Mouse (Mus musculus) midbrain, embryonic 10.5 days (tissue): ENCODE results near the gene Tnni1. TPM values are rescaled to one million over a fixed set of nuclear protein-coding genes. Genes with fewer than 3 reads are reported as not detected.

Experiments
- DNase-seq: peaks from one replicate; pipeline ENCODE4 v3.0.0-alpha.2; 2017; ENCODE audit warnings: low spot score
- H3K27ac ChIP-seq: fragments of 300-500 bp; sonication (generic); replicated peaks from 2 replicates; pipeline ENCODE4 v1.5.1; 2016; ENCODE audit warnings: mild to moderate bottlenecking
- H3K27me3 ChIP-seq: fragments of 300-500 bp; sonication (generic); 2 replicates; pipeline ENCODE4 v1.6.1; 2016; ENCODE audit warnings: low read depth, mild to moderate bottlenecking; ENCODE audit not compliant: poor library complexity, severe bottlenecking
- H3K36me3 ChIP-seq: fragments of 300-500 bp; sonication (generic); 2 replicates; pipeline ENCODE4 v1.6.1; 2016; ENCODE audit warnings: mild to moderate bottlenecking, moderate library complexity
- H3K4me1 ChIP-seq: fragments of 300-500 bp; sonication (generic); 2 replicates; pipeline ENCODE4 v1.6.1; 2016
- H3K4me3 ChIP-seq: fragments of 300-500 bp; sonication (generic); 2 replicates; pipeline ENCODE4 v1.5.1; 2016; ENCODE audit warnings: mild to moderate bottlenecking, moderate library complexity
- H3K9me3 ChIP-seq: fragments of 300-500 bp; sonication (generic); replicated peaks from 2 replicates; pipeline ENCODE4 v1.6.1; 2016; ENCODE audit warnings: mild to moderate bottlenecking
- WGBS: fragments of 180-500 bp; shearing (Covaris S2); methylation state at CpG from one replicate; pipeline ENCODE4 v1.1.7; 2016; 5-methylcytosine and 5-hydroxymethylcytosine counted together
- polyA plus RNA-seq: library from polyadenylated mRNA; unstranded; fragments of >200 nt; fragmentation: Nextera tagmentation; extraction: Ambion mirVana; gene quantifications from 2 replicates; pipeline ENCODE4 v1.2.1, GENCODE M21; 2016

Gene Tnni1
- polyA plus RNA-seq, 1 experiment from 2014 or later = 0.78 TPM

- Histone ChIP-seq H3K36me3 (no peaks in the 10 kb centered on the region), H3K4me3 (no peak overlapping the region), H3K9me3 (no peaks in the 10 kb centered on the region), H3K27me3 (0 out of 2 replicates have a peak, but pooled peaks cover 3% of the 10 kb centered on the region), H3K27ac (no peak overlapping the region), H3K4me1 (peaks cover 17% of the 10 kb centered on the region)
- DNase-seq = no peak
- WGBS = 89% methylated on average over 10 of the region's 10 CpGs
These were observed 64.5 kb downstream of the Tnni1 start for GRCm38 (mm10) chr1:135843519-135844262.

- WGBS = 84% methylated on average over 6 of the region's 6 CpGs
- H3K4me3 ChIP-seq = no peak overlapping the region
- 0 out of 2 replicates have a peak, but pooled peaks cover 3% of the 10 kb centered on the region for H3K27me3 ChIP-seq
- peaks cover 24% of the 10 kb centered on the region for H3K4me1 ChIP-seq
- no peaks in the 10 kb centered on the region for H3K36me3 ChIP-seq
- H3K9me3 ChIP-seq = no peaks in the 10 kb centered on the region
- H3K27ac ChIP-seq = no peak overlapping the region
- no peak for DNase-seq
These were observed 65.2 kb downstream of the Tnni1 start for GRCm38 (mm10) chr1:135844481-135844880.

DNA sequence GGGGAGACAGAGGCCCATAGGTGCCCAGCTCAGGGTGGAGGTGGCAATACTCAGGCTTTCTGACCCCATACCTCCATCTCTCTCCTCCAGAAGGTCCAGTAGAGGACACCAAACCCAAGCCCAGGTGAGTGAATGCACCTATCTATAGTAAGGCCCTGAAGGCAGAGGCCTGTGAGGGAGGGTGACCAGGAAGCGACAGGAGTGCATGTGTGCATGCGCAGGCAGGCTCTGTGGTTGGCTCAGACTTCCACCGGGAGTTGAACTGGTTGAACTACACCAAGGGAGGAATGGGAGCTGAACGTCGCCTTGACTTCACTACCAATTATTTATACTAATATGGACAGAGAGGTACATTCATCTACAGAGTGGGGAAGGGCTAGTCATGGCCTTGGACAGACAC, 67.4 kb downstream of the Tnni1 start:
- Histone ChIP-seq H3K27me3 (0 out of 2 replicates have a peak, but pooled peaks cover 3% of the 10 kb centered on the region), H3K4me3 (no peak overlapping the region), H3K4me1 (peaks cover 26% of the 10 kb centered on the region), H3K36me3 (no peaks in the 10 kb centered on the region), H3K27ac (no peak overlapping the region), H3K9me3 (no peaks in the 10 kb centered on the region)
- DNase-seq = no peak
- 71% methylated on average over 5 of the region's 5 CpGs for WGBS

DNA sequence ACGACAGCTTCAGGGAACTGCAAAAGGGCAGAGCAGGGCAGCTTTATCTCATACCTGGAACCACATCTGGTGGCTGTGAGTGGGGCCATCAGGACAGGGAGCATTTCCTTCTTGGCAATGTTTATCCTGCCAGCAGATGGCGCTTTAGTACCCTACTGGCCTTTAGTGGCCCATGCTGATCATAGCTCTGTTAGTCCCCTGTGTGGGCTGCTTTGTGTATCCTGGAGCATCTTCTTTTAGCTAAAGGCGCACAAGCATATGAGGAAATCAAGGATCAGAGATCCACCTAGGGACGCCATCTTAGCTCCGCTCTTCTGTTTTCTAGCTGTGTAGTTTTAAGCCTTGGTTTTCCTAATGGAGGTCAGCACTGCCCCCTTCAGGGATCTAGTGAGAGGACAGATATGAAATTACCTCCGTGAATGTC, 67.9 kb downstream of the Tnni1 start:
- Histone ChIP-seq H3K27ac (no peak overlapping the region), H3K4me1 (peaks cover 32% of the 10 kb centered on the region), H3K36me3 (no peaks in the 10 kb centered on the region), H3K9me3 (no peaks in the 10 kb centered on the region), H3K27me3 (0 out of 2 replicates have a peak, but pooled peaks cover 3% of the 10 kb centered on the region), H3K4me3 (no peak overlapping the region)
- 31% methylated on average over 6 of the region's 6 CpGs for WGBS
- DNase-seq = peak; percentile 54

- peaks cover 38% of the 10 kb centered on the region for H3K4me1 ChIP-seq
- peak overlapping the region; percentile 9; the same call in 1 of the 2 replicates for H3K27ac ChIP-seq
- 0 out of 2 replicates have a peak, but pooled peaks cover 3% of the 10 kb centered on the region for H3K27me3 ChIP-seq
- no peak overlapping the region for H3K4me3 ChIP-seq
- H3K36me3 ChIP-seq = no peaks in the 10 kb centered on the region
- 88% methylated on average over 17 of the region's 17 CpGs for WGBS
- H3K9me3 ChIP-seq = no peaks in the 10 kb centered on the region
- DNase-seq = no peak
These were observed 68.5 kb downstream of the Tnni1 start for GRCm38 (mm10) chr1:135847611-135848351.

GRCm38 (mm10) chr1:135850722-135851512, 71.7 kb downstream of the Tnni1 start:
- H3K27me3 ChIP-seq = 0 out of 2 replicates have a peak, but pooled peaks cover 3% of the 10 kb centered on the region
- WGBS = 70% methylated on average over 12 of the region's 12 CpGs
- H3K4me3 ChIP-seq = no peak overlapping the region
- peak overlapping the region; percentile 71 for H3K27ac ChIP-seq
- no peaks in the 10 kb centered on the region for H3K9me3 ChIP-seq
- no peak for DNase-seq
- no peaks in the 10 kb centered on the region for H3K36me3 ChIP-seq
- H3K4me1 ChIP-seq = peaks cover 38% of the 10 kb centered on the region

DNA sequence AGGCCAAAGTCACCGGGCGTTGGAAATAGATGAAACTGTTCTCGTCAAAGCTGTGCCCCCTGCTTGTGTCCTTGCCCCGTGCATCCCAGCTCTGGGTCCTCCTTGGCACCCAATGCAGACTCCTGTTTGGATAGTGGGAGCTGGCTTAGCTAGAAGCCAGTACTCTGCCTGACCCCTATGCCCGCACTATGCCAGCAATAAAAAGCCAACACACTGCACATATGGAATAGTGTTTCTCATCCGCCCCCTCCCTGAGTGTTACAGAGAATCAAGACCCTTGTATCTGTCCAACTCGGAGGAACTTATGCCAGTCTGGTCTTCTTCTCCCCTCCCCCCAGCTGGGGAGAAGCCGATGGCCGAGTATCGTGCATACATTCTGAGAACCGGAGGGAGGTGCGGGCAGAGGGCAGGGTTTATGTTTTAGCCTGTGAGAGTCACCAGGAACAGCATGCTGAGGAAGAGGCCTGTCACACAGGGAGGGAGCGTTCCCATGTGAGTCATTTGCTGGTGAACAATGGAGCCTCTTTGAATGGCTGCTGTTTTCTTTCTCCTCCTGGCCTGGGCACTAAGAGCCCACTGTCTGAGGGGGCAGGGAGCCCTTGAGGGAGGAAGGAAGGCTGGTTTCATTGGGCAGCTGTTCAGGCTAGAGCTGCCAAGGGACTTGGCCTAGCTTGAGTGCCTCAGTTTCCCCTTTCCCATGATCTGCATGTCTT, 73.0 kb downstream of the Tnni1 start:
- 0 out of 2 replicates have a peak, but pooled peaks cover 3% of the 10 kb centered on the region for H3K27me3 ChIP-seq
- H3K9me3 ChIP-seq = no peaks in the 10 kb centered on the region
- peak overlapping the region; percentile 71 for H3K27ac ChIP-seq
- 70% methylated on average over 13 of the region's 13 CpGs for WGBS
- peaks cover 38% of the 10 kb centered on the region for H3K4me1 ChIP-seq
- no peaks in the 10 kb centered on the region for H3K36me3 ChIP-seq
- no peak for DNase-seq
- no peak overlapping the region for H3K4me3 ChIP-seq

DNA sequence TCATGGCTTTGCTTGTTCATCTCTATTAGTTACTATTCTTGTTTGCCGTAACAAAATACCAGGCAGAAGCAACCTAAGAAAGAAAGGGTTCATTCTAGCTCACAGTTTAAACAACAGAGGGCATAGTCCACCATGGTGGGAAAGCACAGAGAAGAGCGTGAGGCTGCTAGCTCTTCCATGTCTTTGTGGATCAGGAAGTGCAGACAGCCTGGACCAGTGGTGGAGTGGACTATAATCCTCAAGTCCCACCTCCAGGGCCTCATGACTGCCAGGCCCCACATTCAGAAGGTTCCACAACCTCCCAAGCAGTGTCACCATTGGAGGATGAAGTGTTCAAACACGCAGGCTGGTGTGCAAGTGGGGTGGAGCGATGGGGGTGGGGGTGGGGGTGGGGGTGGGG, 74.0 kb downstream of the Tnni1 start:
- 92% methylated on average over 4 of the region's 4 CpGs for WGBS

DNA sequence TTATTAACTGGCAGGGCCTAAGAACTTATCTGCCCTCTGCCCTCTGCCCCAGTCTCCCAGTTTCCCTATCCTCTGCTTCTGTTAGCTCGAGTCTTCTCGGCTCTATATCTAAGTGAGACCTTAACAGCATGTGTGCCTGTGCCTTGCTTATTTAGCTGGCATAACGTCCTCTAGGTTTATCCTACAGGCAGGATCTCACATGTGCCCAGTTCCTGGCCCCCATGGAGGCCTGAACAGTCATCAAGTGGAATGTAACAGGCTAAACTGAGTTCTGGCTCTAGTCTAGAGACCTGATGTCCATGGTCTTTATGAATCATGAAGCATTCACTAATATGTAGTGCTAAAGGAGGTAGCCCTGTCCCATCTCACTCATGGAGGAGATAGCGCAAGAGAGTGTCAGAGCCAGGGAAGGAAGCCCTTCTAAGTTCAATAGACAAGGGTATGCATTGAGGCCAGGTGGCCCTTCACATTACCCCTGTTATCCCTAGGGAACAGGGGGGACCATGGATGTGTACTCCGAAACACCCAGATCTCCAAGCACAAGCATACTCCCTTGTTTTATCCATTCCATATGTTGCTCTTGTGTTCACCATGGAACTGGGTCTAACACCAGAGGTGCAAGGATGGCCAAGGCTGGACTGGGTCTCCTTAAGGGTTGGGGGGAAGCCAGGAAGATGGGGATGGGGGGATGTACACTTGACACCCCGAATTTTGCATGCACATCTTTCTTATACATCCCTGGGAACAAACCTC, 75.5 kb downstream of the Tnni1 start:
- Histone ChIP-seq H3K9me3 (no peaks in the 10 kb centered on the region), H3K4me1 (peaks cover 27% of the 10 kb centered on the region), H3K36me3 (no peaks in the 10 kb centered on the region), H3K27me3 (no peaks in the 10 kb centered on the region), H3K27ac (no peak overlapping the region), H3K4me3 (no peak overlapping the region)
- WGBS = 88% methylated on average over 6 of the region's 6 CpGs
- no peak for DNase-seq

More for the DNA sequence above, 74.0 kb downstream of the Tnni1 start:
- no peaks in the 10 kb centered on the region for H3K36me3 ChIP-seq
- no peaks in the 10 kb centered on the region for H3K9me3 ChIP-seq
- no peak for DNase-seq
- peaks cover 38% of the 10 kb centered on the region for H3K4me1 ChIP-seq
- H3K27me3 ChIP-seq = no peaks in the 10 kb centered on the region
- H3K27ac ChIP-seq = 0 out of 2 replicates have a peak overlapping the region, but pooled peaks have one; percentile 71
- H3K4me3 ChIP-seq = no peak overlapping the region

GRCm38 (mm10) chr1:135855344-135855687, 76.1 kb downstream of the Tnni1 start:
- Histone ChIP-seq H3K4me1 (peaks cover 27% of the 10 kb centered on the region), H3K27ac (no peak overlapping the region), H3K4me3 (no peak overlapping the region), H3K36me3 (no peaks in the 10 kb centered on the region), H3K9me3 (no peaks in the 10 kb centered on the region), H3K27me3 (no peaks in the 10 kb centered on the region)
- no peak for DNase-seq
- WGBS = 97% methylated on average over 1 of the region's 1 CpGs

DNA sequence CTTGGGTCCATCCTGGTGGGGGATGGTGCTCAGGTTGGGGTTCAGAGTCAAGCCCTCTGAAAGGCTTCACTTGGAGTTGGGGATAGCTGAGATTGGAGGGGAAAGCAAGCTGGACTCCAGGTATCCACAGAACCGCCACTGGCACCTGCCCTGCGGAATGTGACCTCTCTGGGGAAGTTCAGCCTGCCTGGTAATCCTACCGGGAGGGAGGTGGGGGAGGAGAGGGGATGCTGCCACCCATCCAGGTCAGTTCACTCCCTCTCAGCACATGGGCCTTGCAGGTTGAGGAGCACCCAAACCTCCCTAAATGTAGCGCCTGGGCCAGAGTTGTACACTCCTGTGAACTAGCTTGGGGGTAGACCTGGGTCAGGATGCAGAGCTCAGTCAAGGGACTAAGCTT, 76.8 kb downstream of the Tnni1 start:
- no peak overlapping the region for H3K27ac ChIP-seq
- WGBS = 69% methylated on average over 4 of the region's 4 CpGs
- H3K4me3 ChIP-seq = no peak overlapping the region
- H3K27me3 ChIP-seq = no peaks in the 10 kb centered on the region
- no peaks in the 10 kb centered on the region for H3K36me3 ChIP-seq
- no peaks in the 10 kb centered on the region for H3K9me3 ChIP-seq
- peaks cover 24% of the 10 kb centered on the region for H3K4me1 ChIP-seq
- no peak for DNase-seq
